Mouse (Mus musculus) heart, adult 9 months (tissue): Measurements from ENCODE around the gene Nfatc4.

Experiments used
- DNase-seq, 2 experiments: peaks; one replicate each; pipeline ENCODE4 v3.0.0; 2022; ENCODE audit warnings: low spot score in 2 of 2

Gene Nfatc4

GRCm38 (mm10) chr14:55822435-55822990 lies 431 bp upstream of the Nfatc4 start:
- DNase-seq: peak; percentile 76 to 87

DNA sequence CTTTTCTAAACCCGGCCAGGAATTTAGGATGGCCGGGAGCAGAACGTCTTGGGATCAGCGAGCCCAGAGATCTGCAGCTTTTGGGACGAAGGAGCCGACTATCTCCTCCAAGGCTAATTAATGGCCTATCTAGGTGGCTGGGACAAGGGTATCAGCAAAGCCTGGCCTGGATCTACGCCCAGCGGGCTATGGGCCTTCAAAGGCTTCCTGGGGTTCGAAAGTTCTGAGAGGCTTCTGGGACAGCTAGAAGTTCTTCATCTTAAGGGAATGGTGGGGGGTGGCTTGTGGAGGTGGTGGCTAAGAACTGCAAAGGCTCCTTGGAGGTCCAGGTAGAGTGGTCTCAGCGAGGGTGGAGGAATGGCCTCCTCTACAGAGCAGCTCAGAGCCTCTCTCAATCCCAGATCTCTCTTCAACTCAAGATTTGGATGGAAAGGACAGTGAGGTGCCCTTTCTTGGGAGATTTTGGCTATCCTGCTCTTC lies 1.1 kb downstream of the Nfatc4 start:
- DNase-seq: peak; percentile 47 to 51

GRCm38 (mm10) chr14:55824481-55825215 lies 1.7 kb downstream of the Nfatc4 start:
- DNase-seq: peak; percentile 50 to 52

DNA sequence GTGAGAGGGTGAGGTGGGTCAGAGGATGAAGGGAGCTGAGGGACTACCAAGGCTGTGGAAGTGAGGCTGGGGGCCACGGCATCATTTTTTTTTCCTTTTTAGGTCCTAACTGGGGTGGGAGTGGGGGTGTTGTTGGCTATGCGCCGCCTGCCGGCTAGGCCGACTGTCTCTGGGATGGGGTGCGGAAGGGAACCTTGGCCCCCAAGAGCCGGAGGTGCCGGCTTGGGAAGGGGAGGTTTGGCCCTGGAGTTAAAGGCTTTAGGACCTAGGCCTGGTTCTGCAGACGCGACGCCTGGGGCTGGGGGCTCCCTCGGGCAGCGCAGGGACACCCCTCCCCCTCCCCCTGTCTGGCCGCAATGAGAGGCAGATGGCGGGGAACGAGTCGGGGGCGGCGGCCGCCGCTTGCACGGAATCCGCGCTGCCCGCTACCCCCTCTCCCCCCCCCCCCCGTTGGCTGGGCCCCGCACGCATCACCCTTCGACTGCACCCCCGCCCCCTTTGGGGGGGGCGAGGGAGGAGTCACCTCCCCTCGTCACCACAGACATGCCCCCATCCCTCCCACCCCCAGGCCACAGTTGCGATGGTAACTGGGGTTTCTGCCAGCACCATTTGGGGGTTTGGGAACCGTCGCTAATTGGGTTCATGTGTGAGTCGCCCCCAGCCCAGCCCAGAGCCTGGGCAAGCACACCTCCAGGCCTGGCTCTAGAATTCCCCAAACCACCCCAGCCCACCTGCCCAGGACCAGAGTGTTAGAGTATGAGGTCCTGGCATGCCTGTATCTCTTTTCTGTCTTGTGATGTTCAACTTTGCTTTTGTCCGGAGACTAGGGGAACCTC lies 2.5 kb downstream of the Nfatc4 start:
- DNase-seq: peak; percentile 28 to 43

GRCm38 (mm10) chr14:55826142-55826541 lies 3.2 kb downstream of the Nfatc4 start:
- DNase-seq: no peak

GRCm38 (mm10) chr14:55826551-55827340 lies 3.8 kb downstream of the Nfatc4 start:
- no peak for DNase-seq

DNA sequence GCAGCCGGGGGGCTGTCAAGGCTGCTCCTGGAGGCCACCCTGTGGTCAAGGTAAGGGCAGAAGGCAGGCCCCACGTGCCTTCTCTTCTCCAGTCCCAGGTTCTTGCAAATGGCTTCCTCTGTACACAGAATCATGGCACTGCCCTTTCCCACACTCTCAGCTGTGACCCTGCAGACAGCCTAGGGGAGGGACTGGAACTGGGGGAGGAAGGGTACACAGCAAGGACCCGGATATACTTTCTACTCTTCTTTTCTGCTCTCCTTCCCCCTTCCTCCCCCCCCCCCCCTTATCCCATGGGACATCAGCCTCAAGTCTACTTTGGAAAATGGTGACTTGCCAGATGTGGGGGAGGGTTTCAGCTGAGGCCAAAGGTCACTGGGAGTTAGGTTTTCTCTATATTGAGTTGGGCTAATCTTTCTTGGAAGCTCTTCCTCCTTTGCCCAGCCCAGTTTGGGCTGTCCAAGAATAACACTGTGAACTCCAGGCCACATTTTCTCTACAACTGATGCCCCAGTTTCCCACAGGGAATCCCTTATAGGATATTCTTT lies 5.8 kb downstream of the Nfatc4 start:
- peak; percentile 47 to 63 for DNase-seq

DNA sequence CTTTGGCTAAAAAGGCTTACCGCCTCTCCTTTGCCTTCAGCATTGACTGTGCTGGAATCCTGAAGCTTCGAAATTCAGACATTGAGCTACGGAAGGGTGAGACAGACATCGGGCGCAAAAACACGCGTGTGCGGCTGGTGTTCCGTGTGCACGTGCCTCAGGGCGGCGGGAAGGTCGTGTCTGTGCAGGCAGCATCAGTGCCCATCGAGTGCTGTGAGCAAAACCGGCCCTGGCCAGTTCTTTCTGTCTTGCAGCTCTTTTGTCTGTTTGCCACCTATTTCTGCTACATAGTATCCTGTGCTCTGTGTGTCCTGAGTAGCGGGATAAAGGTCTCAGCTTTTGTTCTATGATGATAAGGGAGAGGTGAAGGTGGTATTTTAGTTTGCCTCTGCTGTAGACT lies 6.9 kb downstream of the Nfatc4 start:
- DNase-seq: no peak

- no peak for DNase-seq
Measured at GRCm38 (mm10) chr14:55830331-55830730, 7.4 kb downstream of the Nfatc4 start.

DNA sequence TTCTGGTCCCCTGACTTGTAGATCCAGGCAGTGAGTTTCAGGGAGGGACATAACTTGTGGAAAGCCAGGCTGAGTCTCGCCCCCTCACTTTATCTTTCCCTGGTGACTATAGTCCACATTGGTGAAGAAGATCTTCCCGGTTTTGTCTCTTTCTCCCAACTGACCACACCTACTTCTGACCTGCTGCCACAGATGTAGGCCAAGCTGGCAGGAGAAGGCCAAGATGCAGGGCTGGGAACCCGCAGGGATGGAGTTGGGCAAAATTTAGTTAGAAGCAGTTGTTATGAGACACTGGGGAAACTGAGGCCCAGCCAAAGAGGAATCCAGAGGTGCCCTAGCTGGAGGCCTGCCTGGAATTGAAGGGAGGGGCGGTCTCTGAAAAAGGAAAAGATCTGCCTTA lies 10.2 kb downstream of the Nfatc4 start:
- no peak for DNase-seq

DNA sequence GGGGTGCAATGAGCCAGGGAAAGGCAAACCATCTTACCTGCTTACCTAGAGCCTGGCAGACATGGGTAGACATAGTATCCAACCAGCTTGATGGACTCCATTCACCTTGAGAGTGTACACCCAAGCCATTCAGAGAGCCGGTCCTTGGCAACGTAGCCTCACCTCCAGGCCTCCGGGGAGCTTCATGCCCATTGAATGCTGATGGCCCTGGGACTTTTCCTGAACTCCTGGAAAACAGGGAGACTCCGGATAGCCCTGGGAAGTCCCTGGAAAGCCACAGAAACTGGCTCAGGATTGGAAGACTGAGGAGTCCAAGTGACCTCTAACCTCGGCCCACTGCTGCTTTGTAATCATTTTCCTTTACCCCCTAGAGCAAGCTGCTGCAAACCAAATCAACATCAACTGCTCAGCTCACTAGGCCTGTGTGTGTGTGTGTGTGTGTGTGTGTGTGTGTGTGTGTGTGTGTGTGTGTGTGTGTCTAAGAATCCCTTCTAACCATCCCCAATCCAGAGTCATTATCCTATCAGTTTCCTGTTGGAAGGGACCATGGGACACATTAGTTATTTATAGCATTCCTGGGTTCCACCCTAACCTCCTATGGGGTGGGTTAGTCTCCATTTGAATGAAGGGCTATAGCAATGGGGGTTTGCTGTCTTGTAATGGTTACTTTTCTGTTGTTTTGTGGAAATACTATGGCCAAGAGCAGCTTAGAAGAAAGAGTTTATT lies 12.0 kb downstream of the Nfatc4 start:
- DNase-seq: no peak

DNA sequence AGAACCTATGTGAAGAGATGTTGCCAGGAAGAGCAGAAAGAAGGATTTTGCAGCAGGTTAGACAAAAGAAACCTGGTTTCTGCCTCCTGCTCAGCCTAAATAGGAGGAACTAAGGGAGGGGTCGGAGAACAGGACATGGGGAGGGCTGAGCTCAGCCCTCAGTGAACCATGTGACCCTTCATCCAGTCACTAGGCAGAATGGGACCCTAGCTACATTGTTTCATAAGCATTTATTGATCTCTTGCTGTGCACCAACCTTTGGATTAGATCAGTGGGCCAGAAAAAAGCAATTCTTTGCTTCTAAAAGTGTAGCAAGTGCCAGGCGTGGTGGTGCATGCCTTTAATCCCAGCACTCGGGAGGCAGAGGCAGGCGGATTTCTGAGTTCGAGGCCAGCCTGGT lies 15.4 kb downstream of the Nfatc4 start:
- DNase-seq: no peak

DNA sequence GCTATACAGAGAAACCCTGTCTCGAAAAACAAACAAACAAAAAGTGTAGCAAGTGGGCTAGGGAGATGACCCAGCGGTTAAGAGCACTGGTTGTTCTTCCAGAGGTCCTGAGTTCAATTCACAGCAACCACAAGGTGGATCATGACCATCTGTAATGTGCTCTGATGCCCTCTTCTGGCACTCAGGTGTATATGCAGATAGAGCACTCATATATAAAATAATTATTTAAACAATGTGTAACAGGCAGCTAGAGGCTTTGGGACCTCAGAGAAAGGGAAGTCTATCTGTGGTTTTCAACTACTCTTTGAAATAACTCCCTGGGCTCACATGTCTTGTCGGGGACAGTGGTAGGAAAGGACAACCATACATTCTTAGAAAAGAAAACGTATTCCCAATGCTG lies 15.8 kb downstream of the Nfatc4 start:
- no peak for DNase-seq

DNA sequence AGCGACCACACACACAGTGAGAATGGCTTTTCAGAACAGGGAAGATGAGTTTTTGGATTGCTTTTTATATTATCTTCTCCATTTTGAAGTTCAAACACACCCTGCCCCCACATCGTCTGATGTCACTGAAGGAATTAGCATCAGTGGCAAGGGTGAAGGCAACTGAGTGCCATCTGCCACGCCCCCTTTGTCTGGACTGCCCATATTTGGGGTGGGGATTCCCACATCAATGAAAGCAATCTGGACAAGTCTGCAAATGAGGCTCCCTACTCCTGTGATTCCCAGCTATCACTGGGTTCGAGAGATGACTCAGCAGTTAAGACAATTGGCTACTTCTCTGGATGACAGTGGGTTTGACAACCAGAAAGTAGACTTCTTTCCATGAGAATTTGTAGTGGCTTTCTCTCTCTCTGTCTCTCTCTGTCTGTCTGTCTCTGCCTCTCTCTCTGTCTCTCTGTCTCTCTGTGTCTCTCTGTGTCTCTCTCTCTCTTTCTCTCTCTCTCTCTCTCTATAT lies 18.0 kb downstream of the Nfatc4 start:
- no peak for DNase-seq

- DNase-seq: no peak
Measured at GRCm38 (mm10) chr14:55842794-55843193, 19.9 kb downstream of the Nfatc4 start.

DNA sequence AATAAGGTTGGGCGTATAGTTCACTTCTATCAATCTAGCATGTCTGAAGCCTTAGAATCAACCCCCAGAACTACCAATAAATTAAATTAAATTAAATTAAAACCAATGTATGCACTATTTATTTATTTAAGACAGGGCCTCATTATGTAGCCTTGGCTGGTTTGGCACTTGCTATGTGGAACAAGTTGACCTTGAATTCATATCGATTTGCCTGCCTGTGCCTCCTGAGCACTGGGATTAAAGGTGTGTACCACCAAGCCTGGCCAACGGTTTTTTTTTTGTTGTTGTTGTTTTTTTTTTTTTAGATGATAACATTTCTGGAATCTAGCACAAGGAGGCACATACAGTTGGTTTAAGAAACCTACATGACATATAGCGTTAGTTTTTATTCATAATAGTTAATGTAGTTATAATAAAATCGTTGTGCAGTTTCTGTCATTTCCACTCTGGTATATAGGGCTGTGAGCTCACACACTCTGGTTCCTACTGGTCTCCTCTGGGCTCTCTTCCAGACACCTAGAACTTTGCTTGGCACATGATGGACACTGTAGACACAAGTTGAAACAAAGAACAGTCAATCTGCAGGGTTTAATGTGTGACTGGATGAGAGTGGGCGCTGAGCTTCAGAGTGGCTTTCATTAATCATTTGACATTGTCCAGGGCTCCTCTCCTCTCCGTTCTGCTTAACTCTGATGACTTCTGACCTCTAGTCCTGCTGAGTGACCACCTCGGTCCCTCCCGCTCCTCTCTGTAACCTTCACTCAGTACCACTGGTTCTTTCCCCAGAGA lies 22.8 kb downstream of the Nfatc4 start:
- DNase-seq: no peak

DNA sequence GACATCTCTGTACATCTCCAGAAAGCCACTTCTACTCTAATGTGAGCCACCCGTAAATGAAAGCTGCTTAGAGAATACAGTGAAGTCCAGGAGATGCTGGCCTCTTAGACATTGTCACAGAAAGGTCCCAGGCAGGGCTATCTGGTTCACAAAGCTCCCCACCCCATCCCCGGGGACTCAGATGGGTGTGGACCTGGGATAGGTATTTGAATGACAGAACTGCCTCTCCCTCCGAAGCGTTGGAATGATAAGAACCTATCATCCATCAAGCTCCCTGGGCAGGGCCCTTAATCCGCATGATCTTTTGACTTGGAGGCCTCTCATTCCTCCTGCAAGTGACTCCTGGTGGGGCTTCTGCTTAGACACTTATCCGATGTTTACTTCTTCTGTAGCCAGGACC lies 27.9 kb downstream of the Nfatc4 start:
- no peak for DNase-seq

- DNase-seq: no peak
Measured at GRCm38 (mm10) chr14:55852646-55853551, 30.0 kb downstream of the Nfatc4 start.
